Mouse (Mus musculus) retina, adult 2 months (tissue): ENCODE results near the gene Tenm4.

Experiments
- DNase-seq: peaks from one replicate; pipeline ENCODE4 v3.0.0-alpha.2; 2012; ENCODE audit warnings: low read depth, low spot score

The Tenm4 gene

DNA sequence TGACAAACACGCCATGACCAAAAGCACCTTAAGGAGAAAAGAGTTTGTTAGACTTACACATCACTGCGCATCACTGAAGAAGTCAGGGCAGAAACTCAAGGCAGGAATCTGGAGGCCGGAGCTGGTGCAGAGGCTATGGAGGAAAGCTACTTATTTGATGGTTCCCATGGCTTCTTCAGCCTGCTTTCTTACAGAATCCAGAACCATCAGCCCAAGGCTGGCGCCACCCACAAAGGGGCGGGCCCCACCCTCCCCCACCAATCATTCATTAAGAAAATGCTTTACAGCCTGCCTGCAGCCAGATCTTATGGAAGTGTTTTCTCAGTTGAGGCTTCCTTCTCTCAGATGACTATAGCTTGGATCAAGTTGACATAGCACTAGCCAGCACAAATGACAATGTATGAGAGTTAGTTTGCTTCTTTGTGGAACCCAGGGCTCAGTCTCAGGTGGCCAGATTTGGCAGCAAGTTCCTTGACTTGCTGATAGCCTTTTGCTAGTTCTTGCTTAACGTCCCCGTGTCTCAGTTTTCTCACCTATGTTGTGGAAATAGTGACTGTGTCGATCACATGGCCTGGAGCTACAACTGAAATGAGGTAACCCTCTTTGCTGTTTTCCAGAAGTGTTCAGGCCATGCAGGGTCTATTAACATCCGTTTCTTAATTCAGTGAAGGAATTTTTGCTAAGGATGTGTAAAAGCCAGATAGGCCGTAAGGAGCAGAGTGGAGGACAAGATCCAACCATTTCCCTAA, 32.9 kb downstream of the Tenm4 start:
- no peak for DNase-seq

DNA sequence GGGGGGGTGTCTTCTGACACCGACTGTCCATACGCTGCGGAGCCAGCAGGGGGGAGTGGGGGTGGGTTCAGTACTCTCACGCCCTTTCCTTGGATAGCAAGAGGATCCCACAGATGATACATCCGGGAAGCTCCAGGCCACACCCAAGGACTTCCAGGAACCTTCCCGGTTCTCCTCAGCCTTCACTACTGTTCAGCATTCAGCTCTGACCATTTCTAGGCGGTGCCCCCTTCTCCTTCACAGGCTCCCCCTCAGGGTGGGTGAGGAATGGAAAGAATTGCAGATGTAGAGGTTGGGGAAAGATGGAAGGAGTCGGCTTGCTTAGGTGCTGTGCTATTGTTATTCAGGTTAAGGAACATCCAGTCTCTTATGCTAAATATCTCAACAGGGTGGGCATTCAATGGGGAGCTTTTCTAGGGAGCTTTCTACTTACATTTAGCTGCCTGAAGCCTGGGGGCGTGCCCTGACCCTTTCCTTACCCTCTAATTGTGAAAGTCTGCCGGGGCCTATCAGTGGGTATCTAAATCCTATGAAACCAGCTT, 33.8 kb downstream of the Tenm4 start:
- no peak for DNase-seq

GRCm38 (mm10) chr7:96207071-96207470, 36.0 kb downstream of the Tenm4 start:
- no peak for DNase-seq

DNA sequence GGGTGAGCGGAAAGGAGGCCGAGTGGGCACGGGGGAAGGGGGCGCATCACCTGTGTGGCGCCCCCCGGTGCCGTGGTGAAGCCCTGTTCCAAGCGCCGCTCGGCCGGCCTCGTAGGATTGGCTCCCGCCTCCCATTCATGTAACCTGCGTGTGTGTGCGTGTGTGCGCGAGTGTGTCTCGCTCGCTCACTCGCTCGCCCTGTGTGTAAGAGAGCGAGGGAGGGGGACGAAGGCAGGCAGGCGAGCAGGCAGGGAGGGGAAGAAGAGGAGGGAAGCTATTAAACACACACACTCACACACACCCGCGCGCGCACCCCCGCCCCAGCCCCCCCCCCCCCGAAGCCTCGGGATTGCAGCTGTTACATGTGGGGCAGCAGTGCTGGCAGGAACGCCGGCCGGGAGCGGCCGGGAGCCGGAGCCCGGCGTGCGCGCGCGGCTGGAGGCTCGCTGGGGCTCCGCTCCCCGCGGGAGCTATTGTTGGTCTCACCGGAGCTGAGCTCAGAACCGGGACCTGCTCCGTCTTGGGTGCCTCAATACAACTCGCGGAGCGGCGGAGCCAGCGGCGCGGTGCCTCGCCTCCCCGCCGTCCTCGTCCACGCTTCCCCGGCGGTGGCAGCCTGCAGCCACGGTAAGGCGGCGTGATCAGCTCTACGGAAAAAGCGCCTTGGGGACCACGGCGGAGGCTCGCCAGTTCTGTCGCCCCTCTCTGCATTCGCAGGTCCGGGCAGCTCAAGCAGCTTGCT, 38.9 kb downstream of the Tenm4 start:
- no peak for DNase-seq

DNA sequence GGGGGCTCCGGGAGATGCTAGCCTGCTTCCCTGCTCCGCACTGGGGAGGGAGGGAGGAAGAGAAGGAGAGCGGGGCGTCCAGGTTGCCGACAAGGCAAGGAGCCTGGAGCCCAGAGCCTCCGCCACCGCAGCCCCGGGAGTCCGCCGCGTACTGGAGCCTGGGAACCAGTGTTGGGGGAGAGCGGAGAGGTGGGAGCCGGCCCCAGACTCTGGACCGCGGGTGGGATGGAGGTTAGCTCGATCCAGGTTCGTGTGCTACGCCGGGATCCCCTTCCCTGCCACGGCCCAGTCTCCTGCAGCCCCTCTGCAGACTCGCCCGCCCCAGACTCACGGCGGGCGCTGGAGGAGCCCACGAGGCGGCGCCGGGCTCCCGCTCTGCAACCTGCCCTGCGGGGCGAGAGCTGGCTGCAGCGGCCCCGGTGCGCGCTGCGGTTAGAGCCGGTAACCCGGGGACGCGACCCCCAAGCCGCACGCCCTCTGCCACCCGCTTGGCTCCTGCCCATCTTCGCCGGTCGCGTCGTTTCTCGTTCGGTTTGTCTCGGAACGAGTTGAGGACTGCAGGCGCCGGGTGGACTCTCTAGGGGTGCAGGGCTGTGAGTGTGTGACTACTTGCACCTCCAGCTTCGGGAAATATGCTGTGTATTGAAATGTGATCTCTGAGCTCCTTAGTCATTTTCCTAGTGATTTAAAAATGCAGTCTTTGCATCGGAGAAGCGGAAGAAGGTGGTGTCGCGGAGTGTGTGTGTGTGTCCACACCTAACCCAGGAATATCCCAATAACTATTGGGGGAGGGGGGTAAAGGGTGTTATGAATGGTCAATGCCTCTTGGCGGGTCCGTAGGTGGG, 39.7 kb downstream of the Tenm4 start:
- no peak for DNase-seq

- DNase-seq = no peak
Observed at GRCm38 (mm10) chr7:96211618-96212021, 40.6 kb downstream of the Tenm4 start.

- DNase-seq = no peak
Observed at GRCm38 (mm10) chr7:96212224-96212591, 41.2 kb downstream of the Tenm4 start.

DNA sequence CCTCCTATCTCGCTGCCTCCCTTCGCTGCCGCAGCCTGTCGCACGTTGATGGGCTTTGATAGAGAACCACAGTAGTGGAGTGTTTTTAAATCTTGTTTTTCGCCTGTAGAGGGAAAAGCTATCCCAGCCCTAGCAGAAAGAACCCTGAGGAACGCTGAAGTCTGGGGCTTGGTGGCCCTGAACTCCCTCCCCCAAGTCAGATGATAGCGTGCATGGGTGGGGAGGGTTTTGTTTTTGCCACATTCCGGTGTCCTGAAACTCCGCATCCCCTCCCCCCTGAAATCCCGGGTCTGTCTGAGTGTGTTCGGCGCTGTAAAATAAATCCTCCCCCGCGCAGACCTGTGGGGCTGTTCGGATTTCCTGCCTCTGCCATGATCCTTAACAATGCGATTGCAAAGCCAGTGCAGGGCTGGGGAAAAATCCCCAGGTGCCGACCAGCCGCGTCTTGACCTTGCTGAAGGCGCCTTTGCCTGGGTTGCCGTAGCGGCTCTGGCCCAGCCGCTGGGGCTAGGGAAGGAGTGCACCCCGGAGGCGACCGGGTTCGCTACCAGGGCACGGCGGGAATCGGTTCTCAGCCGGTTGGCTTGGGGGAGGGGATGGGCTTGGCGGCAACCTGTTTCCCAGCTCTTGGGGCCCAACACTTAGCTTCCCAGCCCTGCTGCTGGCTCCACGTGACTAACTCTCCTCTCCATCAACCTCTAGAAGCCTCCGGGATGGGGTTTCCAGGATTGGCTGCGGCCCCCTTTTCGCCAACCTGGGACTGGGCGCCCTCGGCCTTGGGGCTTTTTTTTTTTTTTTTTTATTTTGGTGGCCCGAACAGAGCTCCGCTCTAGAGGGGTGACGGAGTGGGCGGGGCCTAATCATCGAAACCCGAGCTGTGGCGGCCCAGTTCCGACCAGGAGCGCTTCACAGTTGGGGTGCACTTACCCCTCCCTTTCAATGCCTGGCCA, 41.8 kb downstream of the Tenm4 start:
- no peak for DNase-seq

GRCm38 (mm10) chr7:96213741-96214140, 42.7 kb downstream of the Tenm4 start:
- no peak for DNase-seq

GRCm38 (mm10) chr7:96214876-96215275, 43.8 kb downstream of the Tenm4 start:
- no peak for DNase-seq

DNA sequence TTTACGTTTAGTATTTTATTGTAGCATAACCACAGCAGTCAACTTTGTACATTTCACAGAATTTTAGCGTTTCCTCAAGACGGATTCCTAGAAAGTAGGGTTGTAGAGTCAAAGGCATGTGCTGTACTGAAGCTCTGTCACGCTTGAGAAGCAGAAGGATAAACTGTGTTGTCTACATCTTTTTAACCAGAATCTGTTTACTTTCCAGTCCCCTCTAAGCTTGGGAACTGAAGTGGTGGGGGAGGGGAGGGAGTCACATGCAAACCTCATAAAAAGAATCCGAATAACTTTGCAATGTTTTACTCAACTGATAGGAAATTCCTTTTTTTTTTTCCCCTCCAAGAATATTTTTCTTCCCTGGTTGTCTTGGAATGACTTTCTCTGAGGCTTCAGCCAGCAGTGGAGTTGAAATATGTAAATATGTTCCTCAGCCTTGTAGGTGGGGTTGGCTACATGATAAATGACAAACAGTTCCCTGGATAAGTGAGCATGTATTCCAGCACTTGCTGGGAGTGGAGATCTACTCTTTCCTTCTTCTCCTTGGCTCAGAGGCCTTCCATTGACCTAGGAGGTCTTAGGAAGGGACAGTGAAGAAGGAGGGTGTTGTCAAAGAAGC, 45.0 kb downstream of the Tenm4 start:
- DNase-seq = no peak

DNA sequence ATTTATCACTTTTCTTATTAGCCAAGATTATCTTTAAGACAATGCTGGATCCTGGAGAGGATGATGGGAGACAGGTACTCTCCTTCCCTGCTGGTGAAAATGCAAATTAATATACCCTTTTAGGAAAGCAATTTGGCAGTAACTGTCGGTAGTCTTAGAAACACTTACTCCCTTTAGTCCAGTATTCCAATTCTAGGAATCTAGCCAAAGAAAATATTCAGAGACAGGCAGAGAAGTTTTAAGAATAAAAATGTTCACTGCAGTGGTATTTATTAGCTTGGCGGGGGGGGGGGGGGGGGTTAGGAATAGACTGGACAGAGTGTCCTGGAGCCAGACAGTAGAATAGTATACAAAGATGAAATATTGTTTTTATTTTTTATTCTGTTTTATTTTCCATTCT, 48.3 kb downstream of the Tenm4 start:
- no peak for DNase-seq

DNA sequence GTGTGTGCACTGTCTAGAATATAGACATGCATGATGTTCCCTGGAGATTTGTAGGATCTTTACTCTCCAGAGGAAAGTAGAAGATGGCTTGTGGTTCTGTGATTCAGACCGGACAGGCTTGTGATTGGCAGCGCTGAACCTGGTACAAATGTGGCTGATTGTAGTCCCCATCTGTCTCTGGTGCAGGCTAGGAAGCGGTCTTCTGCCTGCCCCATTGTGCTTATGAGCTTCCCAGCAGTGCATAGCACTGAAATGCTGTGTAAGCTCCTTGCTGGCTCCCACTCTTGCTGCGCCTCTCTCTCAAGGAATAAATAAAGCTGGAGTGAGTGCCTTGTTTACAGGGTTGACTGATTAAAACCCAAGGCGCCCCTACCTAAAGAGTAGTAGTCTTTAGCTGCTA, 49.6 kb downstream of the Tenm4 start:
- DNase-seq = no peak

DNA sequence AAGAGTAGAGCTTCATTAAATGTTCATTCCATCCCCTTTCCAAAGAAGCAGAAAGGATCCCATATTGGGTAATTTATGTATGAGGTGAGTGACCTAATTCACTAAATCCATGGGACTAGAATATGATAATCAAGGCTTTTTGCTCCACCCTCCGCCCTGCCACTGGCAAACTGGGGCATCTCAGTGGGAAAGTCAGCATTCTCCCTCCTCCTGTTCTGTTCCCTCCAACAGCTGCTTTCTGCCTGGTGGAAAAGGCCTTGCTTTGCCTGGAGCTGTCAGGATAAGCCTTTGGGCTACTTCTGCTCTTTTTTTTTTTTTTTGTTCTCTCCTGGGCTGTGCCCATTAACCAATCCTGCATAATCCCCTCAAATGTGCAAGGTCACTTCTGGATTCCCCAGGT, 51.5 kb downstream of the Tenm4 start:
- DNase-seq = no peak

DNA sequence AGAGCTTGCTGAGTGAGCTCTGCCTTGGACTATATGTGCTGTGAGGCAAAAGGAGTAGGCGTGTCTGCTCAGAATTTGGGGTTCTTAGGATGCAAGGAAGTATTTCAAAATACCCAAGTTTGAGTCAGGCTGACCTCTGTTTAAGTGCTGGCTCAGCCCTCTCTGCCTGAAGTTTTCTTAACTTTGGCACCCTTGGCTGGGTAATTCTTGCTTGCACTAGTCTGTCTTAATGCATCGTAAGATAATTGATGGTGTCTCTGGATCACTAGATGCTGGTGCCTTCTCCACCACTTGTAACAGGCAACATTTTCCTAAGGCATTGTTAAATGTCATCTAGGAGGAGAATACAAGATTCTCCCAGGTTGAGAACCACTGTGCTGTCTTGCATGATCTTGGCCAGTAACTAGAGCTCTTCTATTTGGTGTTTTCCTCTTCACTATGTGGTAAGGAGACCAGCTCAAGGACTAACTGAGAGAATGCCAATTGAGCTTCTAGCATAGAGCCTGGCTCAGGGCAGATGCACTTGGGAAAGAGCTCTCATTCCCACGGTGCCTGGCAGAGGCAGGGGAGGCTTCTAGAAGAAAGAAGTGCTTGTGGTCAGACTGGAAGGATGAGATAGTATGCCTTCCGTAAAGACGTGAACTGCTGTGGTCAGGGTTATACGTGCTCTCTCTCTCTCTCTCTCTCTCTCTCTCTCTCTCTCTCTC, 57.7 kb downstream of the Tenm4 start:
- DNase-seq = no peak

DNA sequence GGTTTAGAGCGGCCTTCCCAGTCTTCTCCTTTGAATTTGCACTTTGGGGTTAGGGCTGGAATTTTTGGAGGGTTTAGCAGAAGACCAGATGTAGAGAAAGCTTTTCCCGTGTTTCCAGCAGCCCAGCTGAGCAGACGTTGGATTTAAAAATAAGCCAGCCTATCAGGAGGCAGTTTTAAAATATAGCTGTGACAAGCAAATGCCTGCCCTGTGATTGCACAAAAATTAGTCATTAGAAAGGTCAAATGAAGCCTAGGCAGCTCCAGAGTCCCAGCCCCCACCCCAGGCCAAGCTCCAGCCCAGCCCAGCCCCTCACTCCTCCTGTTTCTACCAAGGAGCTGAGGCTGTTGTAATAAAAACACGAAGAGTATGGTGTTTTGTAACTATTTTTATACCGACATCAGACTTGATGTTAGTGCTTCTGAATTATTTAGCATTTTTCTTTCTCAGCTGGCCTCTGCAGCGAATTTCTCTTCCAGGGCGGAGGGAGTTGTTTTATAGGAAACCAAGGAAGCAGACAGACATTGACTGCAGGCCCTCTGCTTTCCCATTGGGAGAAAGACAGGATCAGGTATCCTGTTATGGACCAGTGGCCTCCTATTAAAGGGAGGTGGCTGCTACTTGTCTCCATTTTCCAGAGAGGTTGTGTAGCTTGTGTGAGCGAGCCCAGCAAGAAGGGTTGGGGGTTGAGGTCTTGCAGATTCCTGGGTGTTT, 59.1 kb downstream of the Tenm4 start:
- DNase-seq = no peak

- no peak for DNase-seq
Observed at GRCm38 (mm10) chr7:96230720-96231241, 59.7 kb downstream of the Tenm4 start.

GRCm38 (mm10) chr7:96235847-96236246, 64.8 kb downstream of the Tenm4 start:
- no peak for DNase-seq

- DNase-seq = no peak
Observed at GRCm38 (mm10) chr7:96240661-96241060, 69.6 kb downstream of the Tenm4 start.
